Mouse (Mus musculus) cerebellum, adult (tissue): ENCODE measurements around the gene Creb5.

ENCODE experiments used
- ATAC-seq: cut with Nextera tagmentation; 2 replicates; pipeline ENCODE4 v1.9.2; 2017; ENCODE audit warnings: mild to moderate bottlenecking, moderate library complexity, mixed read lengths; ENCODE audit not compliant: insufficient number of reproducible peaks, low FRiP score, low TSS enrichment

Gene Creb5

GRCm38 (mm10) chr6:53576841-53577240 is 289.8 kb downstream of the Creb5 start:
- ATAC-seq: no peak

GRCm38 (mm10) chr6:53577776-53578175 is 290.7 kb downstream of the Creb5 start:
- ATAC-seq: no peak

GRCm38 (mm10) chr6:53580346-53580745 is 293.3 kb downstream of the Creb5 start:
- no peak for ATAC-seq

DNA sequence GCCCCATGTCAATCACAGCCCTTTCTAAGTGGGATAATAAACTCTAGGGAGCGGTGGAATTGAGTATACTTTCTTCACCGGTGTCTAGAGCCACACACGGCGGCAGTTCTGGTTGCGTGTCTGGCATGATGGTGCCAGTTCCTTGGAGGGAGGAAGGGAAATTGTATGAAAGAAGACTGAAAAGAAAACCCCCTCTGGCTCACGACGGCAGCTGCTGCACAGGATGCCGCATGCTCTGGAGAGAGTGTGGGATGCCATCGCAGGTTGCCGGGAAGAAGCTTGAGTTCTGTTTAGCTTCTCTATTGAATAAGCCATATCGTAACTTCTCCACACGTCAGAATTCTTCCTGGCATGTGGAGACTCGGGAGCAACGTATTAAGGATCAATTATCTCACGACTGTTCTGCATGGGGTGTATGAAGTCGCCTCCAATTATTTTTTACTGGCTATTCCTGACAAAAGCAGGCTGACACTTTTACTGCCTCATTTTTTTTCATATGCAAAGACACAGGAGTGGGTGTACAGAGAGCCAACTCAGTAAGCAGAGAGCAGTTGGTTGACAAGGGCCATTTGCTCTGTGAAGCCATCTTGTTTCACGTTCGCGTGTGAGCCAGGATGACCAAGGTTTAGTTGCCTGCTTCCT is 296.3 kb downstream of the Creb5 start:
- no peak for ATAC-seq

DNA sequence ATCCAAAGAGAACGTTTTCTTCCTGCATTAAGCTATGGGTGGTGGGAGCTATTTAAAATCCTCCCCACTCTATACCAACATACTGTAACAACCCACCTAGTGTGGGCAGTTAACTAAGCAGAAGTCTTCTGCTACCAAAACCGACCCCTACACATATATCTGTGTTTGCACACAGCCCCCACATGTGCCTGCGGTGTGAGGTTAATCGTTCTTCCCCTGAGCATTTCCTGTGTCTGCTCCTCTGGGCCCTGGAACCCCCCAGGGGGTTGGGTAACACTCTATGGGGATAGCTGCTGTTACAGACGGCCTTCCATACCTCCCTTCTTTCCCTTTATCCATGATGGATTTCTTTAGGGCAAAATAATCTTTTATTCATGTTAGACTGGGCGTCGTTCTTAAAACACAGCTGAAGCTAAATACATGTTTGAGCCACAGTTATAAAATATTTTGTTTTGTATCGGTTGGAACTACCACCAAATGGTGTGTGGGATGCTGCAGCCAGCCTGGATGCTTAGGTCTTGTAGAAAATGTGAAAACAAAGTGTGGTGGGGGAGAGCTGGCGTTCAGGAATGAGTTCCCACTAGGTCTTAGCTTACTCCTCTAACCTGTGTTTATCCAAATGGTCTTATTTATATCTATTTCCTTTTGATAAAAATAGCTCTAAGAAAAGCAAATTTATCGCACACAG is 297.8 kb downstream of the Creb5 start:
- ATAC-seq: no peak

DNA sequence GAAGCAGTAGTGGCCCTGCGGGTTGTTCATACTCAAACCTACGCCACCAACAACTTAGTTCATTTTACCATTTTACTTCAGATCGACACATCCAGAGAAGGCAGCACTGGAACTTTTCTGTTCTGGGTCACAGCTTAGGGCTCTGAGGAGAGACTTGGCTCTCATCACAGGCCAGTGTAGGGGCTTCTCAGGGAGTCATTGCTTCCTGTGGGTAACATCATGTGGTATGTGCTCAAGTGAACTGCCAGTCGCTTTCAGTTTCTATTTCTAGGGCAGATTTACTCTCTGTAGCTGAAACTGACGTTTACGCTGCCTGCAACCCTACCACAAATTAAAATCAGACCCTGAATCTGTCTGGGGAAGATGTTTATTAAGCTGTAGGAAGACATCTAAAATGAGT is 302.7 kb downstream of the Creb5 start:
- no peak for ATAC-seq

- ATAC-seq: no peak
These were observed 305.2 kb downstream of the Creb5 start for GRCm38 (mm10) chr6:53592230-53592629.

GRCm38 (mm10) chr6:53593603-53594002 is 306.5 kb downstream of the Creb5 start:
- no peak for ATAC-seq

DNA sequence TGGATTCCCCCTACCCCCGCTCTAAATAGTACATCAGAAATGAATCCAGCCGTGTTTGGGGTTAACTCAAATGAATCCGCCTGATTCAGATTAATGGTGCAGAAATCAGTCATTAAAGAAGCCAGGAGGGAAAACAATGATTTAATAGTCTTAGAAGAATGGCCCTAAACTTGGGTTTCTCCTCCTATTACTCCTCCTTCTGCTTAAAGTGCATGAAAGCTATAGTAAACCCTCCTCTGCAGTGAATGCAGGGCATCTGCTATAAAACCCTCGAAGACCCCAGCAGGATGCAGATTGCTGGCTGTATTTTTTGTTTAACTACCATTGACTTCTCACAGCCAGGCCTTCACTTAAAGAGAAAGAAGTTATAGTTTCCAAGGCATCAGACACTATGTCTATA is 307.2 kb downstream of the Creb5 start:
- no peak for ATAC-seq

DNA sequence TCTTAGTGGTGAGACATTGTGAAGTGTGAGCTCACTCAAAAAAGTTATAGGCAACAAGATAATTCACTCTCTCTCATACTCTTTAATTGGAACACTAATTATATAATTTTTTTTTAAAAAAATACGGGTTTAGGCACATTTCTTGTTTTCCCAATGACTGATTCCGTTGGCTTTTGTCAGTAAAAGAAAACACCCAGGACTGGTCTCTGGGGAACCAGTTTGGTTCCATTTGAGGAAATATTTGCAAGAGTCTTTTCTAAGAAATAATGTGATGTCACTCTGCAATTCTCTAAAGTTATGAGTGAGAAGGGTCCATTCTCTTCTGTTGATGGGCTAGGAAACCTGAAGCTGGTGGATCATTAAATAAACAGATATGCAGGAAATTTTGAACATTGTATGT is 309.3 kb downstream of the Creb5 start:
- ATAC-seq: no peak

DNA sequence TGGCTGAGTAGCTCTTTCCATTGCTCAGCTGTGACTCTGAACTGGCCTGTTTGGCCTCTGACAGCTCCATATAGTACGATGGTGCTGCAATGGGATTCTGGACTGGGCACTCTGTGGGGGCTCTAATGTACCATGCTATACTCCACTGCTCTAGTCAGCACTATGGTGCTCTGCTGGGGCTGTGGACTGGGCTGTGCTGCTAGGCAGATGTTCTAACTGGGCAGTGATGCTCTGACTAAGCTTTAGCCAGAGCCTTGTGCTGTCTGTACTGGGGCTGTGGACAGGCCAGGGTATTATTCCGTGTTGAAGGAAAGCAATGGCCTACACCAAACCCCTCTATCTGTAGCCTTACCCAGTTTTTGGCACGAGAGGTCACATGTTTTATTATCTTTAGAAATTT is 316.0 kb downstream of the Creb5 start:
- no peak for ATAC-seq

DNA sequence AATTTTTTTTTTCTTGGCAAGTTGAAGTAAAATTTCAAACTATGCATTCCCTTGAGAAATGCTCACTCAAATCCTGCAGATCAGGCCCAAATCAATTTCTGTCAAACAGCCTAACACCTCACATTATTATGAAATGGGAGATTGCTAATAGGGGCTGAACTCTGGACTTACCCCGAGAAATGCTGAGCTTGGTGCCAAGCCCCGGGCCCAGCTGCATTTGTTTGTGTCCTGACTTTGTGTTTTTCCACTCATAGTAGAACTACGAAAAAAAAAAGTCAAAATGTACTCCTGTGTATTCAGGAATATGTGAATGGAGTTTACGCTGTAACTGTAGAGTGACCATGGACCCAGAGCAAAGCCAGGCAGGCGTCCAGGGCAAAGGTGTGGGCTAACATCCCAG is 316.6 kb downstream of the Creb5 start:
- no peak for ATAC-seq

DNA sequence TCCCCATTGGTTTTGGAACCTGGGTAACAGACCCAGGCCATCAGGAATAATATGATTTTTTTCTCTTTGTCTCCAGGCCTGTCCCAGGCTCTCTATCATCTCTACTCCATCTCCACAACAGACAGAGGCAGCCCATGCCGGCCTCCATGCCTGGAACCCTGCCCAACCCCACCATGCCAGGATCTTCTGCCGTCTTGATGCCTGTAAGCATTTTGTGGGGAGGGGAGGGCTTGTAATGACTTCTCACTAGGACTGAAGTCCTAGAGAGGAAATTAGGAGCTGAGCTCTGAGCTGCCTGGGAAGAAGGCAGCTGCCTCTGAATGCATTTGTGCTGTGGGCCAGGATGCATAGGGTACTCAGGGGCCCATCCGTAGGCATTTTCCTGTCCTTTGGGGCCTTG is 317.3 kb downstream of the Creb5 start:
- no peak for ATAC-seq

DNA sequence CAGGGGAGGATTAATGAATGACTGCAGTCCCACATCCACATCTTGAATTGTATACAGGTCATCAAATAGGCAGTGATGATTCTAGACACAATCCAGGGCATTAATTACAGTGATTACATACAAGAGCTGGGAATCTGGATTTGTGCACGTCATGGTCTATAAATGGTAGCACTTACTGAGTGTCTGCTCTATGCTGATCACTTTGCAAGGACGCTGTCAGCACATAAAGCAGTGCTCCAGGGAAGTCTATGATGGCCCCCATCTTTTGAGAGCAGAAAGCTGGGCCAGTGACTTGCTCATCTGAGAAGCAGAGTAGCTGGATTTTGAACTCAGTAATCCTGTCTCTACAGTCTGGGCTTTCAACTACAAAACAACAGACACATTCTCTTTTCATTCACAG is 318.1 kb downstream of the Creb5 start:
- ATAC-seq: no peak

- no peak for ATAC-seq
These were observed 324.4 kb downstream of the Creb5 start for GRCm38 (mm10) chr6:53611451-53611945.

GRCm38 (mm10) chr6:53612681-53613080 is 325.6 kb downstream of the Creb5 start:
- no peak for ATAC-seq

GRCm38 (mm10) chr6:53615440-53616211 is 328.6 kb downstream of the Creb5 start:
- no peak for ATAC-seq

GRCm38 (mm10) chr6:53618164-53618563 is 331.1 kb downstream of the Creb5 start:
- ATAC-seq: no peak

DNA sequence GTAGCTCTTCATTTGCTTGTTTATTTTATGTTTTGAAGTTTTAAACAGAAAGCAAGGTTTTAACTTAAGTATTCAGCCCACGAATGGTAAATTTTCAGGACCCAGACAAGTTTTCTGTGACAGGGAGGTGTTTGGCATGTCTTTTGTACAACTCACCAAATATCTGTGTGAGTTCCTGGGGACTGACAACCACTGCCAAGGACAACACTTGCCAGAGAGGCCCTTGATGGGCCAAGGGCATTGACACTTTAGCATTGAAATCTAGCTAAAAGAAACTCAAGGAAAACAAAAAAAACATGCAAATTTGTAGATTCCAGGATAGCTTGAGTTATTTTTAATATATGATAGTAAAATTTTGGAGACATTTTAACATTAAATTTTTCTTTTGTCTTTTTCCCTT is 332.6 kb downstream of the Creb5 start:
- ATAC-seq: no peak

DNA sequence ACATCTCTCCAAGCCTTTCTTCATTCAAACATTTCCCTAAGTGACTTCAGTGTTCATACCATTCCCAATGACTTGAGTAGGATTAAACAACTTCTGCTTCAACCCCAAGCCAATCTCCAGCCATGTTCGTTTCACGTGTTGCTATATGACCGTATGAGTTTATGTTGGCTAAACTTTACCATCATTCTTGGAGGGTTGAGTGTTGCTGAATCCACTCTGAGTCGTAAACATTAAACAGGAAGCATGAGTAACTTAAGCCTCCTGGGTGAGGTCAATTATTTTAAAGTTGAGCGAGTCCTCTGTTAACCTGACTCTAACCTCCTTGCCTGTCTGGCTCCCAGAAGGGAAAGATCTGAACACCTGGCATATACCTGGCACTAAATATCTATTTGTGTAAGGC is 334.2 kb downstream of the Creb5 start:
- no peak for ATAC-seq
